Mouse (Mus musculus) left cerebral cortex, adult 8-10 months (tissue): Measurements from ENCODE around the gene Ier2. TPM values are rescaled to one million over a fixed set of nuclear protein-coding genes. Genes with fewer than 3 reads are reported as not detected.

Experiments
- DNase-seq, 2 experiments: peaks; one replicate each; pipeline ENCODE4 v3.0.0; 2022; ENCODE audit warnings: low spot score in 2 of 2
- total RNA-seq, 4 experiments: library from RNA; stranded (reverse); gene quantifications; 2 replicates each; pipeline ENCODE4 v1.2.4; 2022

The Ier2 gene
- total RNA-seq, 4 experiments from 2014 or later = 5.9 to 15.8 (median 8.9) TPM

DNA sequence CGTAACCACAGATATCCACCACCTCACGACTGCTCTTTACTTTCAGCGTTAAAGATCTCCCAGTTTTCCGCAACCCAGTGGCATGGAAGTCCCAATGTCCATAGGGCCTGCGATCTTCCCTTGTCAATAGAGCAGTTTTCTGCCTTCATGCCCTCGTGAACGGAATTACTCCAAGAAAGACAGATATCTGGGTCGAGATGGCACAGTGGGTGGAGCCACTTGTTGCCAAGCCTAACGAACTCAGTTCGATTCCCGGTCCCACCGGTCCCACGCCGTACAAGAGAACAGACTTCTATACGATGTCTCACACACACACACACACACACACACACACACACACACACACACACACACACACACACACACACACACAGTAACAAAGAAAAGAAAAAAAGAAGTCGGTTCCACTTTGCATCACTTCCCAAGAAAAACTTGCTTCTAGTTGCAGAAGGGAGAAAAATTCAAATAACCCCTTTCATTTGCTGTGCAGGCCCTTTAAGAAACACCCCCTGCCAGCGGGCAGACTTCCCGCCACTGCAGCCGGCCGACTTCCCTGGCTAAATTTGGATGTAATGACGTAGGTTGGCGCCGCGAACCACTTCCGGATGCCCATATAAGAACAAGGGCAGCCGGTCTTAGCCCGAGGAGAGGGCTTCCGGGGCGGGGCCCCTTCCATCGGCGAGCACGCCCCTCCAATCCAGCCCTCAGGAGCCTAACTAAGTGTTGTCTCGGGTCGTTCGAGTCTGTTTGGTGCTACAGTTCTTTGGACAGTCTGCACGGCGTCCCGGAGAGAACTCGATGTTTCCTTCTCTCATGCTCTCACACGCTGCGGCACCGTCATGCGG, 1.1 kb upstream of the Ier2 start:
- DNase-seq = peak; percentile 92 to 96

DNA sequence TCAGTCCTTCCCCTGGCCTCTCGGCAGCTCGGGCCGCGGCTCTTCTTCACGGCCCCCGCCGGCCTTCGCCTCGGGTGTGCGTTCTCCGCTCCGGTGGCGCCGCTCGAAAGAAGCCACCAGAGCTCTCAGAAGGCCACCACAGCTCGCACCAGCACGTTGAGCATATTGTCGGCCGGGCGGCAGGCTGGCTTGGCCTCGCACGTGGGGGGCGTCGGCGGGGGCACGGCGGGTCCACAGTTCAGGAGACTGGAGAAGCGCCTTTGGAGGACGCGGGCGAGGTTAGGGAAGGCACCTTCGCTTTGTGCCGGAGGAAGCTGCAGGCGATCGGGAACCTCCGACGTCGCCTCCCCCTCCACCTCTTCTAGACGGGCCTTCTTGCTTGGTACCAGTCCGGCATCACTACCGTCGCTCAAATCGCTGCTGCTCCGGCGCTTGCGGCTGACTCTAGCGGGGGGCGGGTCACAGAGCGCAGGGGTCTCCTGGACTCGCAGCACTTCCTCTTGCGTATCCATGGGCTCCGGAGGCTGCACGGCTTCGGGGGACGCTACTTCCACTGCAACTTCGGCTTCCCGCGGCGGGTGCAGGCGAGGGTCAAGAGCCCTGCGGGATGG, 586 bp downstream of the Ier2 start:
- DNase-seq = no peak

DNA sequence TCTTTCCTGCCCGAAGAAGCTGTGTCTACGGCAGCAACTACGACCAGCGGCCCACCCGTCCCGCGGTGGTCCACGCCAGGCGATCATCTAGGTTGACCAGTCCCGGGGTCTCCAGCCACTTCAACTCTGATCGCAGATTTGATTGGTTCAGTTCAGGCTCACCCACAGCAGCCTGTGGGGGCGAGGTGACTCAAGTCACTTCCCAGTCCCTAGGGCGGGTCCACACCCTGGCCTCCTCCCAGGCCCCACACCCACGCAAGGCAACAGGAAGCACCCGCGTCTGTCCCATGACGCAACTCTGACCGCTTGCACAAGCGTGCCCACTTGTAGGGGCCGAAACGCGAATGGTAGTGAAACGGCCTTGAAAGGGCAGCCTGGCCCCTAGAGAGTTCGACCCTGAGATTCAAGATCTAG, 1.2 kb downstream of the Ier2 start:
- peak; percentile 38 to 68 for DNase-seq

DNA sequence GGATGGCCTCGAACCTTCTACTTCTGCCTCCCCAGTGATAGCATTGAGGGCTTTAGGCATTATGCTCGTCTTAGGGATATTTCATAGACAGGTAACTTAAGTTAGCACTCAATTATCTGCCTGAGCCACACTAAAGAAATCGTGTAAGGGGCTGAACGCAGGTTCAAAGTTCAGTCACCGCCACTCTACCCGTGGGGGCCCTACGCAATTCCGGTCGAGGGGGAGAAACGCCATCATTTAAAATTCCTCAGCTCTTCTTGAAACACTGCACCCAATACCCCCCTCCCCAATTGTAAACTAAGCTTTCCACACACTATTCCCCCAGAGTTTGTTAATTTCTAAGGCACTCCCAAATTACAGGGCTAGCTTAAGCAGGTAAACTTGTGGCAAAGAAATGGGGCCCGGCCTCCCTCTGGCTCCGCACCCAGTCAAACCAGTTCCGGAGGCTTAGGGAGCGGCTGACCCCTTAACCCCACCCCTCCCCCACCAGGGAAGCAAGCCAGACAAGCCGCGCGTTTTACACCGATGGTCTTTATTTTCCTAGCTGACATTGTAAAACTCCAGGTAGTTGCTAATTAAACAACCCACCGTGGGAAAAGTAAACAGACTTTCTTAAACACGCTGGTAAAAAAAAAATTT, 1.7 kb downstream of the Ier2 start:
- DNase-seq = no peak

DNA sequence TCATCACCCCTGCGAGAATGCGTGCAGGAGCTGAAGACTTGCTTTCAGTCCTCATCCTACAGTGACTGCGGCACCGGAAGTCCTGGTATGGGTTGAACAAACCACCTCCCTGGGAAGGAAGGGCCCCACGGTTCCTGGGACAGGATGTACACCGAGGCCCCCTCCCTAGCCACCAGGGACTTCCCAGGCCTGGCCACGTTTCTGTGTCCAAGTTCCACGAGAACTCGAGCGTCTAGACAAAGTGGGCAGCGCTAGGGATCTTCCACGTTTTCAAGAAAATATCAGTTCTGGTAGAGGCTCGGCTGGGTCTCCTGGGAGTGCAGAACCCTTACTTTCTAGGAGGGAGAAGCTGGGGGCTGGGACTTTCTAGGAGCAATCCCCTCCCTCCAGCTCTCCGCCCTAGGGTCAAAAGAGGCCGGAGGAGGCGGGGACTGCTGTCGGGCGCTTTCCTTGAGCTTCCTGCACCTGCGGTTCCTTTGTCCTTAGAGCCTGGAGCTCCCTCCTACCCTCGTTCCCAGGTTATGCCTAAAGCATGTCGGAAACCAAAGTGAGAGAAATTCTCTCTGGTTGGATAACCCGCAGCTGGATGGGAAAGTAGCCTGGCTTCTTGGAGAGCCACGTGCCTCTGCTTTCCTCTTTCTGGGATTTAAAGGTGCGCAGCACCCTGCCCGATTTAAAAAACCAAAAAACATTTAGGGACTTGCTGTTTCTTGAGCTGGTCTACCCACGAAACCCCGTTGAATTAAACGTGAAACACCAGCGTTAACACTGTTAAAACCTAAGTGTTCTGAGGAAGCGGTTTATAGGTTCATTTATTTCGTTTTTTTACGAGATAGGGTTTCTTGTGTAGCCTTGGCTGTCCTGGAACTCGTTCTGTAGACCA, 2.5 kb downstream of the Ier2 start:
- no peak for DNase-seq

DNA sequence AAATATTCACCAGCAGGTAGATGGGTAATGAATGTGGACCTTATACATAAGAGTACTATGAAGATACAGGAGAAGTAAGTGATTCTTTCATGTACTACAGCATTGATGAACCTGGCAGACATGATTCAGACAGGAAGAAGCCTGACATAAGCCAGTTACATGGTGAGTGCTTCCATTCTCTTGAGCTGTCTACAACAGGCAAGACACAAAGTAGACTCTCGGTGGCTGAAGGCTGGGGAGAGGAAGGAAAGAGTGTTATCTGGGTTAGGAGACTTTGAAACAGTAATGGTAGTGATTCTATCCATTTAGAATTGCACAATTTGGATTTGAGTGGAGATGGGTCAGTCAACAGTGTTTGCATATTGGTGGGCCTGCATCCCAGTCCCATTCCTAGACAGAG, 3.7 kb downstream of the Ier2 start:
- no peak for DNase-seq

DNA sequence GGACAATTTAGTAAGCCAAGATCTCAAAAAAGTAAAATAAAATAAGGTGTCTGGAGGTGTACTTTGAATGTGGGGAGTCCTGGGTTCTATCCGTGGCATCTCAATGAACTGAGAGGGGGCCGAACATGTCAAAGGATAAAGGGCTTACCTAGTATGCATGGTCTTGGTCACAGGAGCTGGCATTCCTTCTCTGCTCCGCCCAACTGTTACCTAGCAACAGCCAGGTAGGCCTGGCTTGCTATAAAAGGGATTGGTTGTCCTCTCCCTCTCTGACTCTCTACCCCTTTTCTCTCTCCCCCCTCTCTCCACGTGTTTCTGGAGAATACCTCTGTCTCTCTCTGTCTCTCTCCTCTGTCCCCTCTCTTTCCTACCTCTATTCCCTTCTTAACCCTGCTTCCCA, 5.0 kb downstream of the Ier2 start:
- no peak for DNase-seq

DNA sequence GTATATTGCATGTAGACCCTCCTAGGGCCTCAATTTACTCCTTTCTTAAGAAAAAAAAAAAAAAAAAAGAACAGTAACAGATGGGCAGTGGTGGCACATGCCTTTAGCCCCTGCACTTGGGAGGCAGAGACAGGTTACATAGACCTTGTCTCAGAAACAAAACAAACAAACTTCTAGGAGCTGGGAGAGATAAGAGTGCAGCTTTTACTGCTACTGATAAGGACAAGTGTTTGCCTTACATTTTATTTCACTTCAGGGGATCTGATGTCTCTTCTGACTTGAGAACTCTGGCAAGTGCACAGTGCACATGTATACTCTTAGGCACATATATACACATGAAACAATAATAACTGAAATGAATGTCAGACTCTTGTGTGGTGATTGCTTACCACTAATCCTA, 5.4 kb downstream of the Ier2 start:
- no peak for DNase-seq

DNA sequence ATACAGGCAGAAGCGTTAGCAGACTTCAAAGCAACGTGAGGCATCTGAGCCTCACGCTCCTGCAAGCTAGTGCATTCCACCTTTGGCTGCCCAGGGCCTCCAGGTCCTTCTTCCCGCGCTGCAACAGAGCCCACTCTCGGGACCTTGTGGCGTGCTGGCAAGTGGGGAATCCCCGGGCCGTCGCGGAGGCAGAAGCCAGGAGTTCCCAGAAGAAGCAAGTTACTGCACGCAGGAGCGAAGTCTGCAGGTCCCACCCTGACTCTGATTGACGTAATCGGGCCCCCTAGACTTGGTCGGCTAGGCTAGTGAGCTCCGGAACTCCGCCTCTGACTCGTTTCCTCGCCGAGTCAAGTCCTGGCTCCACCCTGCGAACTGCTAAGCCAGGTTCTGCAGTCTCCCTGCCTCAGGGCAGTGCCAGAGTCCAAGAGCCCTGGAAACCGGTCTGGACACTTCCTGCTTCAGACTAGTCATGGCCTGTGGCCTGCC, 6.0 kb downstream of the Ier2 start:
- no peak for DNase-seq

DNA sequence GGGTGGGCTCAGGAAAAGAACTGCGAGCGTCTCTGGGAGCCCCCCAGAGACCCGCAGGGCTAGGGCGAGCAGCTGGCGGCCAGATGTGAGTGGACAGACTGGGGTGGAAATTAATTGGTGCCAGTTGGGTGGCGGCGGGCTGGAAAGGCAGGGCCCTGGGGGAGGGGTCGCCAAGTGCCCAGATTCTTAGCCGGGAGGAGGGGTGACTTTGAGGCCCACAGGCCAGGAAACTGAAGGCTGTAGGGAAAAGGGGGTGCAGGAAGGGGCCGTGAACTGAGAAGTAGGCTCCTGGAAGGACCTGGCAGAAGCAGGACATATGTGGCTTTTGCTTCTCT, 6.5 kb downstream of the Ier2 start:
- no peak for DNase-seq

DNA sequence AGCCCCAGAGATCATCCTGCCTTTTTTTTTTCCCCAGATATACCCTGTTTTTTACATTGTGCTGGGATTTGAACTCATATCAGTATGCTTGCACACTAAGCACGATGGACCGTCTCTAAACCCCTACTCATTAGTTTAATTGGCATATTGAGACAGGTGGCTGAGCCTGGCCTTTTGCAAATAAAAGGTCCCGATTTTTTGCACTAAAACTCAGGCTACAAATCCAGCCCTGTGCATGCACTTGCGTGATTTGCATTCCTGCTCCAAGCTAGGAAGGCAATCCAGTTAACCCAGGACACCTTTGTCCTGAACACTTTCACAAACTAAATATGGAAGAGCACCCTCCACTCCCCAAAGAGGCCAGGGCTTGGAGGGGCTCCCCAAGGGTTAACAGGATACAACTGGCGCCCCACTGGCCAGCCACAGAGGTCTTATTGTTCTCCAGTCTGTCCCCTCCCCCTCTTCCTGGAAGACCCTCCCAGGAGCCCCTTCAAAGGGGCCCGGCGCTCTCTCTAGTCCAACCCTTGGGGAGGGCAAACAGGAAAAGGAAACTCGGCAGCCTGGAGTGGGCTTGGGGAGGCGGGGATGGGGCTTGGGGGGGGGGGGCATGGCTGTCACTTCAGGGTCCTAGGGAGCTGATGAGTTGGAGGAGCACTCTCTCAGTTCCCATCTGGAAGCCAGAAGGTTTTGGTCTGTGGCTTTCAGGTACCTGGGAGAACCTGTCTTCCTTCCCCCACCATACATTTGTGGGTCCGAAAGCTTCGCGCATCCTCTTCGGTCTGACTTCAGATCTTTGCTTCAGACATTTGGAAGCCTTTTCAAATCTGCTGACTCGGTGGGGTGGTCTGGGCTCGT, 7.1 kb downstream of the Ier2 start:
- DNase-seq = no peak

DNA sequence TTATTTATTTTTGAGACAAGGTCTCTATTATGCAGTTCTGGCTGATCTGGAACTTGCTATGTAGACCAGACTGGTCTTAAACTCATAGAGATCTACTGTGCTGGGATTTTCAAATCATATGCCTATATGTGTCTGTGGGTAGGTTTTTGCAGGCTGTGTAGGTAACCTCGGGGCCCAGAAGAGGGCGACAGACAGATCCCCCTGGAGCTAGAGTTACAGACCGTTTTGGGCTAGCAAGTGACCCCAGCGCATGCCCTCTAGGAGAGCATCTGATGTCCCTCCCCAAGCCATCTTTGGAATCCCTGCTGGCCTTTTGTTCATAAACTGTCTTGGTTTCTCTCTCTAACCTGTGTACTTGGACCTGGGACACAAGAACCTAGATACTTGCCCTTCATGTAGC, 8.1 kb downstream of the Ier2 start:
- no peak for DNase-seq

DNA sequence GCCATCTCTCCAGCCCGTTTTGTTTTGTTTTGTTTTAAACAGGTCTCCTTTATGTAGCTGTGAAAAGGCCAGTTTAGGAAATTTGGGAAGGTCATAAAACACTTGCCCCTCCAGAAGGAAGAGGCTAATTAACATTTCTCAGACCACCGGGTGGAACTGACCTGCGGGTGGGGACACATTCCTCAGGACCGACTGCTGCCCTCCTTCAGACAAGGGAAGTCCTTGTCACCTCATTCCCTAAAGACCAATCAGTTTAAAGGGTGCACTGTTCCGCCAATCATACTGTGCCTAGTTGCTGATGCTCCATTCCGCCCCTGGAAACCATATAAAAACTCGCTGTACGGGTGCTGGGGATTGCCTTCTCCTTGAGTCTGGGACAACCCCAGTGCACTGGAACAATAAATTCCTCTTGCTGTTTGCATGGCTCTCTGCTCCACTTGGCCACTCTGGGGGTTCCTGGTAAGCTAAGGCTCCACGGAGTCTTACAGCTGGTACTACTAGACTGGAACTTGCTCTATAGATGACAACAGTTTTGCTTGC, 9.5 kb downstream of the Ier2 start:
- DNase-seq = no peak

DNA sequence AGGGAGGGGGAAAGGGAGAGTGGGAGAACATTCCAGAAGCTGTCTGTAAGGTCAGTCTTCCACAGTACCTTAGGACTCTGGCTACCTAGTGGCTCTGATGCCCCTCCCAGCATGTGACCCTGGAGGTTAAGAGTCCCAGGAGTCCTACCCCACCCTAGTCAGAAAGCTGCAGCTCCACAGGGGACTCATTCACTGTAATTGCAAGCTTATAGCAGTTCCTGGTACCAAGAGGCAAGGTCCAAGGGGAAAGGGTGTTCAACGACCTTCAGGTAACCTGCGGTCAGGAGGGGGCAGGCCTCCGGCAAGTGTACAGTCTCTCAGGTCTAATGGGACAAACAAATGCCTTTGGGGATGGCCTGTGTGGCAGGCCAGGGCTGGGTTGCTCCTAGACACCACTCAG, 12.4 kb downstream of the Ier2 start:
- no peak for DNase-seq

DNA sequence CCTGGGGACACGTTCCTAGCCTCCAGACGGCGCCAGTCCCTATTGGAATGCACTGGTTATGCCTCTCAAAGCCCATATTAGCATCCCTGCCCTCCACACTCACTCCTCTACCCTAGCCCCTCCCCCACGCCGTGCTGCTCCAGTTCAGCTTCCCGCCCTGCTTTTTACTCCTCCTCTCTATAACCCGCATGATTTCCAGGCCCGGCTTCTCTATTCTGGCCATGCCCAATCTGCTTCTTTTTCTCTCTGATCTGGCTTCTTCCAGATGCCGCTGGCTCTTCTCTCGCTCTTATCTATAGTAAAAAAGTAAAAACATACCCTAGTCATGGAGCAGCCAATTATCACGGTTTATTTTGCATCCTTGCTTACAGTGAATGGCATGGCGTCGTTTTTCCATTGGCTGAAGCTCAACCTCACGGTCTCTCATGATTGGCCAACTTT, 15.2 kb downstream of the Ier2 start:
- DNase-seq = no peak

DNA sequence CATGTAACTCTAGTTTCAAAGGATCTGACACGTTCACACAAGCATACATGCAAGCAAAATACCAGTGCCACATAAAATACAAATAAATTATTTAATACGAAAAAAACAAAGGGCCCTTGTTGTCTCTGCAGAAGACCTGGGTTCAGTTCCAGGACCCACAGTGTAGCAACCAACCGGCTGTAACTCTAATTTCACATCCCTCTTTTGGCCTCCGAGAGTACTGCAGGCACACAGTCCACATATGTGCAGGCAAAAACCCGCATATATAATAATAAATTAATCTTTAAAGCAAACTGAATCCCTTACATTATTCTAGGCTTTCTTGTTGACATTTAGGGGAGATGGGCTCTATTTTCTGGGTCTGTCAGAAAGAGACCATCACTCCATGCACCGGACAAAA, 15.9 kb downstream of the Ier2 start:
- no peak for DNase-seq

DNA sequence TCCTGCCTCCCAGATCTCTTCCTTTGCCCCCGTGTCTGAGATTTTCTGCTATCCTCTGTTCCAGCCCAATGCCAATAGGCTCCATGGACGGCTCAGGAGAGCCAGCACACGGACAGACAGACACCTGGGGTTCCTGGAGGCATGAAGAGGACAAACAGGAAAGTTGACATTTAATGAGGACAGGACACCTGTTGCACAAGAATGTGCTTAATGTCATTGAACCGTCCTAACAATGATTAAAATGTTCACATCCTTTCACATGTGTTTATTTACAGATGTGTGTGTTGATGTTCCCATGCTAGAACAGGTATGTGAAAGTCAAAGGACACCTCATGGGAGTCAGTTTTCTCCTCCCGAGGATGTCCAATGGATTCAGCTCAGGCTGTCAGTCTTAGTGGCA, 19.6 kb downstream of the Ier2 start:
- DNase-seq = no peak

DNA sequence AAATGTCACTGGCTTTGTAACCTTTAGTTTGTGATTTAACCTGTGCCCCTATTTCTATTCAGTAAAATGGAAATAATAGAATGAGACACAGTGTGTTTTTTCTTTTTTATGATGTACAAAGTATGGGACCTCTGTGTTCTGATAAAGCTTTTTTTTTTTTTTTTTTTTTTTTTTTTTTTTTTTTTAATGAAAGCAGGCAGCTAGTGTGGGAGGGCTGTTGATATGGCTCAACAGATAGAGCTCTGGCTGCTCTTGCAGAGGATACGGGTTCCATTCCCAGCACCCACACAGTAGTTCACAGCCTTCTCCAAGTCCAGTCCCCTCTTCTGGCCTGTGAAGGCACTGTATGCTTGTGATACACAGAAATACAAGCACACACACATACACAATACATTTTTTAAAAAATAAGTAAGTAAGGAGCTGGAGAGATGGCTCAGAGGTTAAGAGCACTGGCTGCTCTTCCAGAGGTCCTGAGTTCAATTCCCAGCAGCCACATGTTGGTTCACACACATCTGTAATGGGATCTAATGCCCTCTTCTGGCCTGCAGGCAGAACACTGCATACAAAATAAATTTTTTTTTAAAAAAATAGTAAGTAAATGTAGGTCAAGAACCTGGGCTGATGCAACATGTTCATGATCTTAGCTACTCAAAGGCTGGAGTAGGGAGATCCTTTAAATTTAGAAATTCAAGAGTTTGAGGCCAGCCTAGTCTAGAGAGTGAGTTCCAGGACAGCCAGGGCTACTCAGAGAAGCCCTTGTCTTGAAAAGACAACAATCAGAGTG, 20.9 kb downstream of the Ier2 start:
- DNase-seq = no peak

DNA sequence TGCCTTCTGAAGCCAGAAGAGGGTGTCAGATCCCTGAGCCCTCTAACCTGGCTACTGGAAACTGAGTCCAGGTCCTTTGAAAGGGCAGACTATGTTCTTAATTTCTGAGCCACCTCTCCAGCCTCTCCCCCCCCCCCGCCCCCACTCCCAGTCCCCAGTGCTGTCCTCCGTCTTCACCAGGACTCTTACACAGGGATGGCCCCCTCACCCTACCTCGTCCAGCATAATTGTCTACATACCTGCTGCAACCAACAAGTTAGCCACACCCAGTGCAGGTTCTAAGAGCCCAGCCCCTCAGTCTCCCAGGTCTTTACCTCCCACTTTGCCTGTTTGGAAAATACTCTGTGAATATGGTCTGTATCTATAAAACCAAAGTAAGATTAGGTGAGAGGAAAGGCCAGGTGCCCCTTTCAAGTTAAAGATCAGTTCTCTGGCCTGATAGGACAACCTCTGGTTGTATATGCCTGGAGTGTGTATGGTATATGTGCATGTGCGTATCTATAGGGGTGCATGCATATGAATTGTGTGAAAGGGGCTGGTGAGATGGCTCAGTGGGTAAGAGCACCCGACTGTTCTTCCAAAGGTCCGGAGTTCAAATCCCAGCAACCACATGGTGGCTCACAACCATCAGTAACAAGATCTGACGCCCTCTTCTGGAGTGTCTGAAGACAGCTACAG, 21.9 kb downstream of the Ier2 start:
- DNase-seq = no peak
